Mouse (Mus musculus) cerebellum, adult 2 months (tissue): ENCODE results near the gene Nptn.

Experiments used
- CTCF ChIP-seq: fragments of 200-500 bp; IDR thresholded peaks from 2 replicates; pipeline ENCODE4 v1.5.1; 2011; ENCODE audit warnings: low read depth, mild to moderate bottlenecking, control low read depth, low read length, moderate library complexity, borderline replicate concordance; ENCODE audit not compliant: insufficient read depth
- POLR2A ChIP-seq: fragments of 200-500 bp; IDR thresholded peaks from 2 replicates; pipeline ENCODE4 v1.6.1; 2011; ENCODE audit warnings: low read length, control low read depth, borderline replicate concordance; ENCODE audit not compliant: insufficient read depth

- TF ChIP-seq POLR2A (peak; percentile 19; the same call in 1 of the 2 replicates), CTCF (no peak)
Measured at GRCm38 (mm10) chr9:58544879-58545324, 37.1 kb upstream of the Nptn start.
